Comparison of ENCODE assay signal across 26 mouse cellular contexts in the genomic region with DNA sequence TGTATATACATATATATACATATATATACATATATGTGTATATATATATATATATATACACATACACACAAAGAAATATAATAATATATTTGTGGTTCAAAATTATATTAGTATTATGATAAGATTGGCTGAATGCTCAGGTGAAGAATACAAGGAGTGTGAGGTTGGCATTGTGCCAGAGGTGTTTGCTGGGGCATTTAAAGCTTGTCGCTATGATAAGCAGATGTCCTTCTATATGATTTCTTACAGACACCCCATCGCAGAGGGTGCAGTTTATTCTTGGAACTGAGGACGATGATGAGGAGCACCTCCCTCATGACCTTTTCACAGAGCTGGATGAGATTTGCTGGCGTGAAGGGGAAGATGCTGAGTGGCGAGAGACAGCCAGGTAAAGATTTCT.
DNase-seq lines count a peak whose midpoint lies in the region; ATAC-seq and TF ChIP-seq lines count a peak whose summit lies in the region.
"Had no signal": no experiment of that assay in that cellular context is flagged by ENCODE, and none has a peak within 500 bp of the region (broad histone marks: within the 10 kb centered on the region; RNA-seq: fewer than 3 reads in every experiment).

No protein-coding gene starts in this region.

- peak; percentile 8 for DNase-seq in kidney, postnatal 10 days
- no peak for DNase-seq in kidney, adult 2 months
- DNase-seq in cerebellum, adult 11-12 months = peak; percentile 25
- DNase-seq in cerebellum, adult 9-11 months = peak; percentile 30
- DNase-seq in heart, adult 18-20 months = no peak
- DNase-seq: adrenal gland, adult 8-10 months; forebrain, postnatal 0 days; gastrocnemius, postnatal 14 days; kidney, adult 18-20 months; kidney, postnatal 4 days; layer of hippocampus, postnatal 36 days; lung, embryonic 14.5 days; lung, postnatal 14 days; midbrain, embryonic 14.5 days; right cerebral cortex, postnatal 25 days; spleen, adult 18-20 months; thymus, postnatal 25 days had no signal

- no peak for TF ChIP-seq POLR2A in kidney, adult 2 months (IDR thresholded peaks at IDR 0.05; ENCODE audit: low read depth, low read length)
- TF ChIP-seq POLR2A in olfactory bulb, adult 2 months (IDR thresholded peaks at IDR 0.05; ENCODE audit: insufficient read depth, low read depth, low read length) = no peak

- H3K4me3 ChIP-seq in kidney, adult 2 months (ENCODE audit: insufficient read depth, low read depth, low read length) = no peak overlapping the region
- H3K4me3 ChIP-seq in olfactory bulb, adult 2 months (ENCODE audit: insufficient read depth, low read depth, low read length) = no peak overlapping the region
- H3K4me3 ChIP-seq in forebrain, embryonic 15.5 days = no peak overlapping the region
- H3K4me3 ChIP-seq: erythroblast, embryonic 14.5 days; heart, embryonic 10.5 days; heart, embryonic 15.5 days; limb, embryonic 12.5 days; liver, embryonic 15.5 days had no signal

- no peak overlapping the region for H3K27ac ChIP-seq in kidney, adult 2 months (ENCODE audit: insufficient read depth, low read depth, low read length)
- peak overlapping the region; percentile 99 for H3K27ac ChIP-seq in olfactory bulb, adult 2 months (ENCODE audit: insufficient read depth, low read depth, low read length)
- H3K27ac ChIP-seq in forebrain, embryonic 15.5 days (replicated peaks) = no peak overlapping the region
- H3K27ac ChIP-seq: heart, embryonic 10.5 days; heart, embryonic 15.5 days; limb, embryonic 12.5 days; liver, embryonic 15.5 days had no signal

- no peak overlapping the region for H3K9ac ChIP-seq in forebrain, embryonic 15.5 days (replicated peaks)
- H3K9ac ChIP-seq: forebrain, postnatal 0 days; heart, embryonic 15.5 days; limb, embryonic 12.5 days; liver, embryonic 15.5 days; lung, embryonic 14.5 days had no signal

- H3K4me2 ChIP-seq in forebrain, embryonic 15.5 days (replicated peaks) = no peak overlapping the region
- H3K4me2 ChIP-seq: heart, embryonic 15.5 days; limb, embryonic 12.5 days; liver, embryonic 15.5 days; lung, embryonic 14.5 days had no signal

- TF ChIP-seq CTCF in kidney, adult 2 months (conservative IDR thresholded peaks at IDR 0.05; ENCODE audit: insufficient read depth, insufficient read length, low read depth, low read length) = no peak
- TF ChIP-seq CTCF in olfactory bulb, adult 2 months (IDR thresholded peaks at IDR 0.05; ENCODE audit: insufficient read depth, low read depth, low read length) = no peak

- no peaks in the 10 kb centered on the region for H3K36me3 ChIP-seq in kidney, adult 2 months (ENCODE audit: control insufficient read depth, insufficient read depth, low read length)
- no peaks in the 10 kb centered on the region for H3K36me3 ChIP-seq in forebrain, embryonic 15.5 days
- H3K36me3 ChIP-seq: G1E; heart, embryonic 10.5 days; heart, embryonic 15.5 days; limb, embryonic 12.5 days; liver, embryonic 15.5 days had no signal

- WGBS in kidney, adult 2 months = 90% methylated on average over 5 of the region's 5 CpGs
- WGBS in olfactory bulb, adult 2 months = 32% methylated on average over 5 of the region's 5 CpGs
- WGBS in forebrain, embryonic 15.5 days = 84% methylated on average over 5 of the region's 5 CpGs

- H3K27me3 ChIP-seq in kidney, adult 2 months (replicated peaks; ENCODE audit: control insufficient read depth, insufficient read depth, low read length) = no peaks in the 10 kb centered on the region
- no peaks in the 10 kb centered on the region for H3K27me3 ChIP-seq in forebrain, embryonic 15.5 days
- H3K27me3 ChIP-seq: heart, embryonic 15.5 days; limb, embryonic 12.5 days; liver, embryonic 15.5 days had no signal

- no peaks in the 10 kb centered on the region for H3K4me1 ChIP-seq in kidney, adult 2 months (ENCODE audit: control insufficient read depth, insufficient read depth, low read length)
- H3K4me1 ChIP-seq in olfactory bulb, adult 2 months (ENCODE audit: control insufficient read depth, insufficient read depth, low read length) = peaks cover 2% of the 10 kb centered on the region; the same call in 1 of the 2 replicates
- no peaks in the 10 kb centered on the region for H3K4me1 ChIP-seq in forebrain, embryonic 15.5 days
- H3K4me1 ChIP-seq: heart, embryonic 10.5 days; heart, embryonic 15.5 days; limb, embryonic 12.5 days; liver, embryonic 15.5 days had no signal

- no peaks in the 10 kb centered on the region for H3K9me3 ChIP-seq in forebrain, embryonic 15.5 days
- H3K9me3 ChIP-seq: G1E; heart, embryonic 10.5 days; heart, embryonic 15.5 days; limb, embryonic 12.5 days; liver, embryonic 15.5 days had no signal

- ATAC-seq in forebrain, embryonic 15.5 days (replicated peaks) = no peak
- ATAC-seq: forebrain, postnatal 0 days; hindbrain, embryonic 16.5 days had no signal

Comparison
In these comparisons a context has a peak if more than half of its experiments do, and no peak if none do; other contexts are left out.
1. DNase-seq: peak in kidney, postnatal 10 days (single experiment), cerebellum, adult 11-12 months (single experiment) and cerebellum, adult 9-11 months (single experiment); none in kidney, adult 2 months (single experiment) and heart, adult 18-20 months (0 of 2).